Mouse (Mus musculus) myocyte (in vitro differentiated cells): Measurements from ENCODE around the gene Teddm2. TPM values are rescaled to one million over a fixed set of nuclear protein-coding genes. Genes with fewer than 3 reads are reported as not detected.
A peak's percentile ranks its signal among the peaks of the same experiment; 100 is the strongest.
"Not testable (repeated sequence)": the region's sequence is repeated elsewhere in the genome, so short reads cannot be mapped to it uniquely, and the experiment has no call there.

Source experiments
- H3K27me3 ChIP-seq: one replicate; pipeline ENCODE4 v1.6.1; 2011; ENCODE audit not compliant: control insufficient read depth, insufficient read depth, insufficient read length
- H3K36me3 ChIP-seq: one replicate; pipeline ENCODE4 v1.6.1; 2011; ENCODE audit not compliant: control insufficient read depth, insufficient read depth
- H3K4me2 ChIP-seq: one replicate; pipeline ENCODE4 v1.6.1; 2011; ENCODE audit warnings: low read depth, control low read depth
- H3K4me3 ChIP-seq: one replicate; pipeline ENCODE4 v1.5.1; 2011; ENCODE audit warnings: mild to moderate bottlenecking, control low read depth, moderate library complexity
- H3K79me2 ChIP-seq: one replicate; pipeline ENCODE4 v1.6.1; 2011; ENCODE audit not compliant: control insufficient read depth, insufficient read depth
- H3ac ChIP-seq: one replicate; pipeline ENCODE4 v1.6.1; 2011; ENCODE audit not compliant: control insufficient read depth, insufficient read length
- CEBPB ChIP-seq: IDR thresholded peaks from 2 replicates; pipeline ENCODE4 v1.6.1; 2011; ENCODE audit warnings: mild to moderate bottlenecking, moderate library complexity; ENCODE audit not compliant: poor library complexity, insufficient read depth, severe bottlenecking
- E2F4 ChIP-seq: IDR thresholded peaks from one replicate; pipeline ENCODE4 v1.6.1; 2011; ENCODE audit warnings: mild to moderate bottlenecking, control low read depth, moderate library complexity; ENCODE audit not compliant: insufficient read depth
- MAX ChIP-seq: IDR thresholded peaks from one replicate; pipeline ENCODE4 v1.6.1; 2011; ENCODE audit warnings: low read depth, mild to moderate bottlenecking, control low read depth
- MYOD1 ChIP-seq, 3 experiments: IDR thresholded peaks; one replicate each; pipeline ENCODE4 v1.6.1; 2011; ENCODE audit warnings: control low read depth in 2 of 3, low read depth in 2 of 3, mild to moderate bottlenecking in 2 of 3, moderate library complexity in 1 of 3; ENCODE audit not compliant: insufficient read length in 2 of 3, control insufficient read depth in 1 of 3
- MYOG ChIP-seq, 3 experiments: IDR thresholded peaks; one replicate each; pipeline ENCODE4 v1.6.1; 2011; ENCODE audit warnings: control low read depth in 2 of 3, low read depth in 2 of 3, mild to moderate bottlenecking in 2 of 3; ENCODE audit not compliant: insufficient read length in 2 of 3, control insufficient read depth in 1 of 3, insufficient read depth in 1 of 3
- POLR2A ChIP-seq: IDR thresholded peaks from one replicate; pipeline ENCODE4 v1.6.1; 2011; ENCODE audit warnings: low read depth, mild to moderate bottlenecking, control low read depth, moderate library complexity; ENCODE audit not compliant: insufficient read length
- POLR2AphosphoS2 ChIP-seq: IDR thresholded peaks from one replicate; pipeline ENCODE4 v1.6.1; 2011; ENCODE audit warnings: low read depth, control low read depth; ENCODE audit not compliant: insufficient read length
- REST ChIP-seq: IDR thresholded peaks from one replicate; pipeline ENCODE4 v1.6.1; 2011; ENCODE audit warnings: mild to moderate bottlenecking, control low read depth, moderate library complexity; ENCODE audit not compliant: insufficient read depth, insufficient read length
- SRF ChIP-seq: IDR thresholded peaks from one replicate; pipeline ENCODE4 v1.6.1; 2011; ENCODE audit warnings: low read depth; ENCODE audit not compliant: control insufficient read depth, insufficient read length
- TCF12 ChIP-seq: IDR thresholded peaks from one replicate; pipeline ENCODE4 v1.6.1; 2011; ENCODE audit warnings: mild to moderate bottlenecking, control low read depth; ENCODE audit not compliant: poor library complexity, insufficient read depth, severe bottlenecking
- TCF3 ChIP-seq: IDR thresholded peaks from one replicate; pipeline ENCODE4 v1.6.1; 2011; ENCODE audit warnings: low read depth, control low read depth; ENCODE audit not compliant: insufficient read length
- USF1 ChIP-seq: IDR thresholded peaks from one replicate; pipeline ENCODE4 v1.6.1; 2011; ENCODE audit warnings: low read depth, mild to moderate bottlenecking, control low read depth, moderate library complexity
- polyA plus RNA-seq: library from polyadenylated mRNA; unstranded; fragments of >200 nt; fragmentation: generic; extraction: Trizol; gene quantifications from one replicate; pipeline ENCODE4 v1.2.1, GENCODE M21; 2012; ENCODE audit warnings: missing spikeins

Teddm2 gene
- polyA plus RNA-seq, 1 experiment = 0.20 TPM

DNA sequence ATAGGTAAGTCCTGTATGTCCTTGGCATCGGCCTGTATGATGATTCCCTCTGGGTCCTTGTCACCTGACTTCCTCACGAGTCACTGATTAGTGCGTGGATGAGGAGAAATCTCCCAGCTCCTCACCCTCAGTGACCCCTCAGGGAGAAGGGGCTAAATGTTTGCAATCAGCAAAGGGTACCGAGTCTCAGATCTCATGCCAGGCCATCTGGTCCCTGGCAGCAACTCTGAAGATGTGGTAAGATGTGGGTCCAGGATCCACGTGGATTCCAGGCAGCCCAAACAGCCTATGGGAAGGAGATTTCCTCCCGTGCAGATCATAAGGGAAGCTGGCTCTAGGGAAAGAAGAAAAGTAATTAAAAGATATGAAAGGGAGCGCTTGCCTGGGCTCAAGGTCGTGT is 44.1 kb downstream of the Teddm2 start:
- Histone ChIP-seq H3ac (no peak overlapping the region), H3K36me3 (no peaks in the 10 kb centered on the region), H3K79me2 (no peaks in the 10 kb centered on the region), H3K4me2 (no peak overlapping the region), H3K27me3 (no peaks in the 10 kb centered on the region), H3K4me3 (no peak overlapping the region)
- no peak for TF ChIP-seq SRF
- TF ChIP-seq TCF12 = no peak
- TF ChIP-seq MYOG (IDR thresholded peaks at IDR 0.05; ENCODE audit: control insufficient read depth in 1 of 3, insufficient read depth in 1 of 3, insufficient read length in 2 of 3, low read depth in 2 of 3) = no peak
- no peak for TF ChIP-seq POLR2AphosphoS2
- TF ChIP-seq USF1 = no peak
- no peak for TF ChIP-seq CEBPB
- TF ChIP-seq TCF3 = no peak
- no peak for TF ChIP-seq MAX
- TF ChIP-seq E2F4 = no peak
- no peak for TF ChIP-seq MYOD1 (IDR thresholded peaks at IDR 0.05; ENCODE audit: control insufficient read depth in 1 of 3, insufficient read length in 2 of 3, low read depth in 2 of 3)
- TF ChIP-seq REST = no peak
- TF ChIP-seq POLR2A = no peak

- H3ac ChIP-seq, H3K36me3 ChIP-seq, H3K4me3 ChIP-seq, H3K4me2 ChIP-seq, H3K27me3 ChIP-seq, H3K79me2 ChIP-seq: not testable (repeated sequence)
These were observed 47.3 kb downstream of the Teddm2 start for GRCm38 (mm10) chr1:153852696-153853095.

DNA sequence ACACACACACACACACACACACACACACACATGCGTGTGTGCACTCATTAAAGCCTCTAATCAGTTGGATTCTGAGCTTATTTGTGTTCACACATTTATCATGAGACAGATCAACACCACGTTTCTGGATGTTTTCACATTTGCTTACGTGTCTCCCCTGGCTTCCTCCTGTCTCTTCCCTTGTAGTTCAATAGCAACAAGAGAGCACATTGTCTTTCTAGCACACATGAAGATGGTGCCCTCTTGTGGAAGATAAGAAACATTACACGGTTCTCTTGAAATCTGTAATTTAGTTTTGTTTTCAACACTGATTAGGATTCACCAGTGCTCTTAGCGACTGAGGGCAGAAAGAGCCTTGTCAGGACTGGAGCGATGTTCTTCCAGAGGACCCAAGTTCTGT is 53.2 kb downstream of the Teddm2 start:
- H3K36me3 ChIP-seq = no peaks in the 10 kb centered on the region
- H3K79me2 ChIP-seq = no peaks in the 10 kb centered on the region
- H3K4me3 ChIP-seq = no peak overlapping the region
- H3K4me2 ChIP-seq = peak overlapping the region; percentile 62
- no peak overlapping the region for H3ac ChIP-seq
- no peaks in the 10 kb centered on the region for H3K27me3 ChIP-seq
- TF ChIP-seq POLR2A = no peak
- no peak for TF ChIP-seq SRF

- H3K4me2 ChIP-seq = peak overlapping the region; percentile 38
- no peaks in the 10 kb centered on the region for H3K27me3 ChIP-seq
- no peak overlapping the region for H3K4me3 ChIP-seq
- no peak overlapping the region for H3ac ChIP-seq
- no peaks in the 10 kb centered on the region for H3K36me3 ChIP-seq
- TF ChIP-seq MYOD1 (IDR thresholded peaks at IDR 0.05; ENCODE audit: control insufficient read depth in 1 of 3, insufficient read length in 2 of 3, low read depth in 2 of 3) = no peak
- TF ChIP-seq POLR2A = no peak
- TF ChIP-seq USF1 = no peak
- TF ChIP-seq SRF = no peak
- no peak for TF ChIP-seq MAX
- no peak for TF ChIP-seq MYOG (IDR thresholded peaks at IDR 0.05; ENCODE audit: control insufficient read depth in 1 of 3, insufficient read depth in 1 of 3, insufficient read length in 2 of 3, low read depth in 2 of 3)
- TF ChIP-seq CEBPB = no peak
- TF ChIP-seq REST = no peak
- H3K79me2 ChIP-seq = no peaks in the 10 kb centered on the region
These were observed 53.6 kb downstream of the Teddm2 start for GRCm38 (mm10) chr1:153846420-153846819.

DNA sequence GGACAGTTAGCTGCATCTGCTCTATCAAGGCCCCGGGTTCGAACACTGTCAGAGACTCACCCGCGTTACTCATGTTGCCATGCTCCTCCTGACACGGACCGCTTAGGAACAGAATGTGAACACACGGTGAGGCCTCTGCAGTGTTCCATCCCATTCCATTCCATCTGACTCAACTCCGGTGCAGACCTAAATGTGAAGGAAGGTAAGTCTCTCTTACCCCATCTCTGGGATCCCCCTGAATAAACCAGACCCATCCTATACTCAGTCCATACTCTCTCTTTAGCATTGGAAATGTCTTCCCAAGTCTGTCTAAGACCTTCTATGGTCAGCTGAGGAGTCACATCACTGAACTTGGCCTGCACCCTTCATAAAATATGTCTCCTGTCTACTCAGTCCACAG is 56.0 kb downstream of the Teddm2 start, which contains the start of gene Rgsl1:
TSS of gene Rgsl1 (minus strand) at position 101 of the 400 bp plus-strand sequence.
- TF ChIP-seq USF1 (no peak), REST (no peak), MYOG (IDR thresholded peaks at IDR 0.05; ENCODE audit: control insufficient read depth in 1 of 3, insufficient read depth in 1 of 3, insufficient read length in 2 of 3, low read depth in 2 of 3) (no peak)
- H3K79me2 ChIP-seq = no peaks in the 10 kb centered on the region
- H3K4me2 ChIP-seq = no peak within 1 kb of the TSS
- H3K36me3 ChIP-seq = no peaks in the 10 kb centered on the region
- no peaks in the 10 kb centered on the region for H3K27me3 ChIP-seq
- no peak within 1 kb of the TSS for H3ac ChIP-seq
- no peak within 1 kb of the TSS for H3K4me3 ChIP-seq

- Histone ChIP-seq H3K4me2 (no peak overlapping the region), H3K4me3 (no peak overlapping the region), H3K27me3 (no peaks in the 10 kb centered on the region), H3ac (no peak overlapping the region), H3K36me3 (no peaks in the 10 kb centered on the region), H3K79me2 (no peaks in the 10 kb centered on the region)
- TF ChIP-seq USF1 (no peak), MYOD1 (IDR thresholded peaks at IDR 0.05; ENCODE audit: control insufficient read depth in 1 of 3, insufficient read length in 2 of 3, low read depth in 2 of 3) (no peak), MAX (no peak), POLR2A (no peak), E2F4 (no peak), CEBPB (no peak), SRF (no peak), POLR2AphosphoS2 (no peak), TCF3 (no peak), TCF12 (no peak), REST (no peak), MYOG (IDR thresholded peaks at IDR 0.05; ENCODE audit: control insufficient read depth in 1 of 3, insufficient read depth in 1 of 3, insufficient read length in 2 of 3, low read depth in 2 of 3) (no peak)
These were observed 57.8 kb downstream of the Teddm2 start for GRCm38 (mm10) chr1:153842121-153842740.
